Mouse (Mus musculus) kidney, adult 10 weeks (tissue): Measurements from ENCODE around the gene Serpina1d. TPM values are rescaled to one million over a fixed set of nuclear protein-coding genes. Genes with fewer than 3 reads are reported as not detected.

Source experiments
- polyA plus RNA-seq: library from polyadenylated mRNA; stranded (reverse); fragments of 350-450 nt; fragmentation: Illumina TruSeq; extraction: RNeasy Lipid Tissue Mini Kit (QIAGEN cat#74804); gene quantifications from one replicate; pipeline ENCODE4 v1.2.3, GENCODE M21; 2014; ENCODE audit warnings: low read depth, low replicate concordance

The Serpina1d gene
- polyA plus RNA-seq = 31.0 TPM

GRCm38 (mm10) chr12:103773246-103773851 is at the start of gene Serpina1d:
Gene Serpina1d (minus strand): TSS chr12:103773592.

Other genes with a start within 250 kb of the Serpina1d start
- 13.3 TPM for gene Ppp4r4, start 241.3 kb downstream of the Serpina1d start, polyA plus RNA-seq
- gene Serpina10, start 142.1 kb downstream of the Serpina1d start, polyA plus RNA-seq = 1.1 TPM
- gene Serpina6, start 116.4 kb downstream of the Serpina1d start, polyA plus RNA-seq = 6.3 TPM
- gene Serpina16, start 97.5 kb downstream of the Serpina1d start, polyA plus RNA-seq = not detected
- 480 TPM for gene Serpina1f, start 78.1 kb downstream of the Serpina1d start, polyA plus RNA-seq
- gene Serpina1b, start 56.8 kb upstream of the Serpina1d start, polyA plus RNA-seq = 1.8 TPM
- gene Serpina1a, start 90.0 kb upstream of the Serpina1d start, polyA plus RNA-seq = 8.7 TPM
- 1.6 TPM for gene Serpina1c, start 131.3 kb upstream of the Serpina1d start, polyA plus RNA-seq
- not detected for gene Serpina1e, start 185.4 kb upstream of the Serpina1d start, polyA plus RNA-seq
- not detected for gene Serpina11, start 216.4 kb upstream of the Serpina1d start, polyA plus RNA-seq
- not detected for gene Serpina9, start 240.2 kb upstream of the Serpina1d start, polyA plus RNA-seq